Mouse (Mus musculus) cerebellum, adult 2 months (tissue): ENCODE results near the gene Spg21.

Source experiments
- CTCF ChIP-seq: fragments of 200-500 bp; IDR thresholded peaks from 2 replicates; pipeline ENCODE4 v1.5.1; 2011; ENCODE audit warnings: low read depth, mild to moderate bottlenecking, control low read depth, low read length, moderate library complexity, borderline replicate concordance; ENCODE audit not compliant: insufficient read depth
- POLR2A ChIP-seq: fragments of 200-500 bp; IDR thresholded peaks from 2 replicates; pipeline ENCODE4 v1.6.1; 2011; ENCODE audit warnings: low read length, control low read depth, borderline replicate concordance; ENCODE audit not compliant: insufficient read depth

DNA sequence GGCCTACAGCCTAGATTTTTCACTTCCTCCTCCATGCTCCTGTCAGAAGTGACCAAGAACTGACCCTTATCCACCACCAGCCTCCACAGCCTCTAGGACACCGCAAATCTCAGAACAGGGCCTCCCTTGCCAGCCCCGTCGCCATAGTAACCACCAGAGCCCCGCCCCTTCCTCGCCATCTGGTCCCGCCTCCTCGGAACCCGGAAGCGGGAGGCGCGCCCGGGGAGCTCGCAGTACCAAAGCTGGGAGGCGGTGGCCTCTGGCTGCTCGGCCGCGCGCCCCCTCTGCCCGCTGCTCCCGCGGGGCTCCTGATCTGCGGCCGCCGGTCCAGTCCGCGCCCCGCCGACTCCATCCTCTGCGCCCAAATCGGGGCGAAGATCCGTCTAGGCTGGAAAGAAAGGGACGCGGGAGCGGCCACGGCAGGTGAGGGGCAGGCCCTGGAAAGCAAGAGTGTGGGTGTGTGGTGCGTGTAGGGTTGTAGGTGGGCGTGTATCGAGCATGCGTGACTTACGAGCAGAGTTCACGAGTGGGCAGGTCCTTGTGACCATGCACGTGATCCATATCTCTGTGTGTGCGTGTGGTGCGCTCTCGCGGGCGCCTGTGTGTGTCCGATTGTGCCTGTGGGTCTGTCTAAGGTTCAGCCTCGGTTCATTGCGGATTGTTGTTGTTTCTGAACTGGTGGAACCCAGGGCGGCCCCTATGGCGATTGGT lies at the start of gene Spg21:
- no peak for TF ChIP-seq CTCF
- peak; percentile 54; the same call in 1 of the 2 replicates for TF ChIP-seq POLR2A
